Mouse (Mus musculus) adrenal gland, postnatal 14 days (tissue): ENCODE measurements around the gene Zc3h7b. TPM values are rescaled to one million over a fixed set of nuclear protein-coding genes. Genes with fewer than 3 reads are reported as not detected.
"Not testable (repeated sequence)": the region's sequence is repeated elsewhere in the genome, so short reads cannot be mapped to it uniquely, and the experiment has no call there.

Experiments
- DNase-seq: peaks from one replicate; pipeline ENCODE4 v3.0.0; 2021; ENCODE audit warnings: mixed read lengths
- long read RNA-seq, 2 experiments: library from polyadenylated mRNA; stranded (forward); transcript quantifications; one replicate each; pipeline ENCODE4 v2.0.0; 2021
- total RNA-seq: library from RNA; stranded (reverse); gene quantifications from 2 replicates; pipeline ENCODE4 v1.2.3, GENCODE M21; 2021

Zc3h7b gene
- total RNA-seq = 73.8 and 81.9 TPM in 2 replicates
- long read RNA-seq, experiment 1, full-length matches to known transcripts = 2 of 20 reads
- long read RNA-seq, experiment 1, partial matches to known transcripts = 3 of 20 reads
- long read RNA-seq, experiment 1, other reads (novel, unspliced or antisense) = 15 of 20 reads
- long read RNA-seq, experiment 2, partial matches to known transcripts = 0 of 13 reads
- long read RNA-seq, experiment 2, other reads (novel, unspliced or antisense) = 13 of 13 reads

- DNase-seq = peak; percentile 91
Observed at GRCm38 (mm10) chr15:81744992-81745600, at the start of gene Zc3h7b, which contains the start of gene Rangap1. TSS of gene Zc3h7b (plus strand) at chr15:81745057. TSS of gene Rangap1 (minus strand) at chr15:81745530.

- DNase-seq = no peak
Observed at GRCm38 (mm10) chr15:81697175-81697574, 47.7 kb upstream of the Zc3h7b start, which contains the start of gene Chadl. TSS of gene Chadl (minus strand) at chr15:81697287.

DNA sequence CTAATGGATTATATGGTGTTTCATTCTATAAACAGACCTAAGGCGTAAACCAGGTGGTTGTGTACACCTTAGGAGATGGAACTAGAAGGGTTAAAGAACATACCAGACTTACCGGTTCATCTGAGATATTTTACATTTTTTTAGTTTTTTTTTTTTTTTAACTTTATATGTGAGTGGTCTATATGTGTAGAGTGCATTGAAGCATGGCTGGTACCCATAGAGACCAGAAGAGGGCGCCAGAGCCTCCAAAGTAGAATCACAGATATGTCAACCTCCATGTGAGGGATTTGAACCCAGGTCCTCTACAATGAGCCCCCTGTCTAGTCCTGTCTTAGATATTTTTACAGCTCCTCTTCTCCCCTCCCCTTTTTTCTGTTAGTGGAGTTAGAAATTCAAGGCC, 47.0 kb upstream of the Zc3h7b start:
- DNase-seq = peak; percentile 59

GRCm38 (mm10) chr15:81698532-81698931, 46.3 kb upstream of the Zc3h7b start:
- no peak for DNase-seq

GRCm38 (mm10) chr15:81700161-81700560, 44.7 kb upstream of the Zc3h7b start:
- DNase-seq = no peak

GRCm38 (mm10) chr15:81700601-81701000, 44.3 kb upstream of the Zc3h7b start:
- peak; percentile 40 for DNase-seq

GRCm38 (mm10) chr15:81701350-81701749, 43.5 kb upstream of the Zc3h7b start:
- not testable (repeated sequence) for DNase-seq

GRCm38 (mm10) chr15:81702306-81703093, 42.4 kb upstream of the Zc3h7b start:
- peak; percentile 48 for DNase-seq

DNA sequence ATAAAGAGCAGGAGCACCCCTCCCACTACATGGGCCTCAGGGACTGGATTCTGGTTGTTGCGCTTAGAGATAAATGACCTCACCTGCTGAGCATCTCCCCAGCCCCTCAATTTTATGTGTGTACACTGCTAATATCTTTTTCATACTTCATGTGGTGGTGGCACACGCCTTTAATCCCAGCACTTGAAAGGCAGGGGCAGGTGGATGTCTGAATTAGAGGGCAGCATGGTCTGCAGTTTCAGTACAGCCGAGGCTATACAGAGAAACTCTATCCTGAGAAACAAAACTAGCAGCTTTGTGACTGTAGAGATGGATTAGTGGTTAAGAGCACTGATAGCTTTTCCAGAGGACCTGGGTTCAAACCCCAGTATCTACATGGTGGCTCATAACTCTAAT, 41.8 kb upstream of the Zc3h7b start:
- no peak for DNase-seq

DNA sequence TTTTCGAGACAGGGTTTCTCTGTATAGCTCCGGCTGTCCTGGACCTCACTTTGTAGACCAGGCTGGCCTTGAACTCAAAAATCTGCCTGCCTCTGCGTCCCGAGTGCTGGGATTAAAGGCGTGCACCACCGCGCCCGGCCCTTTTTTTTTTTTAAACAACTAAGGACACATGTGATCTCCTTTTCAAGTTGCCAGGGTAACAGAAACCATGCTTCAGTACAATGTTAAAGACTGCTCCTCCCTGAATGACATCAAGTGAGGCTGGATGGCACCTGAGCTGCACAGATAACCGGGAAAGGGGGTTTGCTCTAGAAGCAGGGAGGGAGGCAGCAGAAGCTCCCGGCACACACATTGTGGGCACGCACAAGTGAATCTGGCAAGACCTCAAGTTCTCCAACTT, 35.9 kb upstream of the Zc3h7b start:
- DNase-seq = no peak

- no peak for DNase-seq
Observed at GRCm38 (mm10) chr15:81709686-81710085, 35.2 kb upstream of the Zc3h7b start.

- DNase-seq = no peak
Observed at GRCm38 (mm10) chr15:81710801-81711200, 34.1 kb upstream of the Zc3h7b start.

- DNase-seq = no peak
Observed at GRCm38 (mm10) chr15:81713742-81714141, 31.1 kb upstream of the Zc3h7b start.

DNA sequence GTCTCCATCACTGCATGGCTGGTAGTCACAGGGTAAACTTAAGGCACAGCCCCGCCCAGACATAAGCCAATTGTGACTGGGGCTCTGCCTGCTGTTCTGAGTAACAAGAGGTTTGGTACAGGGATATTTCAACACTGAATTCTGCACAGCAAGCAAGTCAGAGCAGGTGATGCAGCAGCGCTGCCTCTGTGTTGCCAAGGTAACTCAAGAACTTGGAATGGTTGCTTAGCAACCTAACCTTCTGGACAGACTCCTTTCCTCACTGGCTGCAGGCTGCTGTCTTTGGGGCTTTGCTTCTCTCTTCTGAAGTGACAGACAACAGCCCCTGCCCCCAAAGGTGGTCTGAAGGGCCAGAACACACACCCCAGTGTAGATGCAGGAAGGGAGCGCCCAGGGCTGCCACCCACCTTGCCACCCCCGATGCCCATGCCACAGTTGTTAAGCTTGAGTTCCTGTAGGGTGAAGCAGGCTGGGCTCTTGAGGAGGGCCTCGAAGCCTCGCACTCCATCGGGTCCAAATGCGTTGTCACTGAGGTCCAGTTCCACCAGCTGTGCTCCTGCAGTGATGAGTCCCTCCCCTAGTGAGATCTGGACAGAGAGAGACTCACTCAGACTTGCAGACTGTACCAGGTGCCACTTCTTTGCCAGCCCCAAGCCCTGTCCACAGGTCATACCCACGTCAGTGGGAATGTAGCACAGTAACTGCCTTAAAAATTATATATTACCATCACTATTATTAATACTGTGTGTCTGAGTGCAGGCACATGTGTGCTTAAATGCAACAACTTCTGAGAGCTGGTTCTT, 26.3 kb upstream of the Zc3h7b start:
- DNase-seq = no peak

DNA sequence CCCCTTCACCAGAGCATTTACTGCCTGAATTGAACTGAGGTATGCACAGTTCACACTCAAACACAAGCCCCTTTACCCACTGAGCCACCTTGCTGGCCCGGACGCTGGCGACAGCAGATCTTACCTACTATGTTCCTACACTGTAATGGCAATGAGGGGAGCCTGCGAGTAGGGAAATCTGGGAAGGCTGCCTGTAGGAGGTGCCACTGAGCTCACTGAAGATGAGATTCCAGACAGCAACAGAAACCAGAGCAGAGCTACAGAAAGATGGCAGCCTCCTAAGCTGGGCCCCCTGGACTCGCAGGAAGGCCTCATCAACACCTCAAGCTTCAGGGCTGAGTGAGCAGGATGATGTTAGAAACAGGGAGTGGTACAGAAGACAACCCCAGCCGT, 25.7 kb upstream of the Zc3h7b start:
- DNase-seq = no peak

GRCm38 (mm10) chr15:81722361-81722760, 22.5 kb upstream of the Zc3h7b start:
- DNase-seq = no peak

GRCm38 (mm10) chr15:81723653-81724052, 21.2 kb upstream of the Zc3h7b start:
- no peak for DNase-seq

- DNase-seq = no peak
Observed at GRCm38 (mm10) chr15:81725965-81726364, 18.9 kb upstream of the Zc3h7b start.

- DNase-seq = peak; percentile 58
Observed at GRCm38 (mm10) chr15:81729241-81729791, 15.5 kb upstream of the Zc3h7b start.

- peak; percentile 98 for DNase-seq
Observed at GRCm38 (mm10) chr15:81729792-81730635, 14.8 kb upstream of the Zc3h7b start.

GRCm38 (mm10) chr15:81735075-81735474, 9.8 kb upstream of the Zc3h7b start:
- DNase-seq = no peak
